Mouse (Mus musculus): ENCODE data around the gene Gm17622. TPM values are rescaled to one million over a fixed set of nuclear protein-coding genes. Genes with fewer than 3 reads are reported as not detected.
A peak's percentile ranks its signal among the peaks of the same experiment; 100 is the strongest.

Gm17622 gene
- polyA plus RNA-seq, 1 experiment = not detected

GRCm38 (mm10) chr13:96506313-96506712 lies 15.8 kb downstream of the Gm17622 start:
- Histone ChIP-seq H3K4me3 (ENCODE audit: insufficient read depth, low read length) (no peak overlapping the region), H3K27ac (ENCODE audit: insufficient read depth, low read length) (no peak overlapping the region), H3K4me1 (ENCODE audit: control insufficient read depth, insufficient read depth, low read length) (peaks cover 5% of the 10 kb centered on the region)
- no peak for TF ChIP-seq POLR2A (IDR thresholded peaks at IDR 0.05; ENCODE audit: low read depth, low read length)
- TF ChIP-seq CTCF (IDR thresholded peaks at IDR 0.05; ENCODE audit: borderline replicate concordance, insufficient read depth, low read length) = no peak

DNA sequence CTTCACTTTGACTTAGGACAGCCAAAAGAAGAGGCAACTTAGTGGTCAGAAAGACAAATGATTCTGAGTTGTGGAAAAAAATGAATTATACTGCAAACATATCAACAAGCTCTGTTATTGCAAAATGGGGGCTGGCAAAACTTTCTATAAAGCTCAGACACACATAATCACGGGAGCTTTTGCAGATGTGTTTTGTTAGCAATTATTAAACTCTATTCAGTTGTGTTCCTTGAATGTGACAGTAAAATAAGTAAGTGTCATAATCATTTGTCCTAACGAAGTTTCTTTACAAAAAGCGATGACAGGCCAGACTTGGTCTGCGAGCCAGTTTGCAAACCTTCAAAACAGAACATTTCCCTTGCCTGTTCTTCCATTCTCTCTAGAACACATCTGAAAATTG lies 17.0 kb downstream of the Gm17622 start:
- TF ChIP-seq POLR2A (IDR thresholded peaks at IDR 0.05; ENCODE audit: low read depth, low read length) (no peak), CTCF (IDR thresholded peaks at IDR 0.05; ENCODE audit: borderline replicate concordance, insufficient read depth, low read length) (no peak)
- Histone ChIP-seq H3K4me1 (ENCODE audit: control insufficient read depth, insufficient read depth, low read length) (peaks cover 5% of the 10 kb centered on the region), H3K4me3 (ENCODE audit: insufficient read depth, low read length) (no peak overlapping the region), H3K27ac (ENCODE audit: insufficient read depth, low read length) (no peak overlapping the region)

DNA sequence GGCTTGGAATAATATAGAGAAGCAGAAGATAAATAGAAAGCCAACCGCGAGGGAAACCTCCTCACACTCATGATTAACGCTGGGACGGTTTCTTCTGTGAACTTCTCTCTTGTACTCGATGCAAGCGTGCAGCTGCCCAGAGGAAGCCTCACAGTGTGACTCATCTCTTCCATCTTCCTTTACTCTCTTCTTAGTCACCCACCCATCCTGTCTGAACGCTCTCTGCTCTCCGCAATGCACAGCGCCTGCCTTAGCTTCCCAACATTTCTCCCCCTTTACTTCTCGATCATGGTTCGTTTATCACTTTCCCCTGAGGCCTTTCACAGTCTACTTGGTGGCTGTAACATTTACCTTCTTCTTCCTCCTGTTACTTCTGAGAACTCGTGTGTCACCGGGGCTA lies 20.1 kb downstream of the Gm17622 start:
- Histone ChIP-seq H3K27ac (ENCODE audit: insufficient read depth, low read length) (peak overlapping the region; percentile 77), H3K4me3 (ENCODE audit: insufficient read depth, low read length) (no peak overlapping the region), H3K4me1 (ENCODE audit: control insufficient read depth, insufficient read depth, low read length) (peaks cover 5% of the 10 kb centered on the region)
- no peak for TF ChIP-seq CTCF (IDR thresholded peaks at IDR 0.05; ENCODE audit: borderline replicate concordance, insufficient read depth, low read length)
- no peak for TF ChIP-seq POLR2A (IDR thresholded peaks at IDR 0.05; ENCODE audit: low read depth, low read length)

GRCm38 (mm10) chr13:96511262-96511661 lies 20.7 kb downstream of the Gm17622 start:
- TF ChIP-seq POLR2A (IDR thresholded peaks at IDR 0.05; ENCODE audit: low read depth, low read length) (no peak), CTCF (IDR thresholded peaks at IDR 0.05; ENCODE audit: borderline replicate concordance, insufficient read depth, low read length) (no peak)
- no peak overlapping the region for H3K4me3 ChIP-seq (ENCODE audit: insufficient read depth, low read length)
- peaks cover 5% of the 10 kb centered on the region for H3K4me1 ChIP-seq (ENCODE audit: control insufficient read depth, insufficient read depth, low read length)
- peak overlapping the region; percentile 77; the same call in 1 of the 2 replicates for H3K27ac ChIP-seq (ENCODE audit: insufficient read depth, low read length)

GRCm38 (mm10) chr13:96511893-96512292 lies 21.4 kb downstream of the Gm17622 start:
- Histone ChIP-seq H3K4me1 (ENCODE audit: control insufficient read depth, insufficient read depth, low read length) (peaks cover 5% of the 10 kb centered on the region), H3K4me3 (ENCODE audit: insufficient read depth, low read length) (no peak overlapping the region), H3K27ac (ENCODE audit: insufficient read depth, low read length) (peak overlapping the region; percentile 19; the same call in 1 of the 2 replicates)
- TF ChIP-seq POLR2A (IDR thresholded peaks at IDR 0.05; ENCODE audit: low read depth, low read length) = no peak
- no peak for TF ChIP-seq CTCF (IDR thresholded peaks at IDR 0.05; ENCODE audit: borderline replicate concordance, insufficient read depth, low read length)

DNA sequence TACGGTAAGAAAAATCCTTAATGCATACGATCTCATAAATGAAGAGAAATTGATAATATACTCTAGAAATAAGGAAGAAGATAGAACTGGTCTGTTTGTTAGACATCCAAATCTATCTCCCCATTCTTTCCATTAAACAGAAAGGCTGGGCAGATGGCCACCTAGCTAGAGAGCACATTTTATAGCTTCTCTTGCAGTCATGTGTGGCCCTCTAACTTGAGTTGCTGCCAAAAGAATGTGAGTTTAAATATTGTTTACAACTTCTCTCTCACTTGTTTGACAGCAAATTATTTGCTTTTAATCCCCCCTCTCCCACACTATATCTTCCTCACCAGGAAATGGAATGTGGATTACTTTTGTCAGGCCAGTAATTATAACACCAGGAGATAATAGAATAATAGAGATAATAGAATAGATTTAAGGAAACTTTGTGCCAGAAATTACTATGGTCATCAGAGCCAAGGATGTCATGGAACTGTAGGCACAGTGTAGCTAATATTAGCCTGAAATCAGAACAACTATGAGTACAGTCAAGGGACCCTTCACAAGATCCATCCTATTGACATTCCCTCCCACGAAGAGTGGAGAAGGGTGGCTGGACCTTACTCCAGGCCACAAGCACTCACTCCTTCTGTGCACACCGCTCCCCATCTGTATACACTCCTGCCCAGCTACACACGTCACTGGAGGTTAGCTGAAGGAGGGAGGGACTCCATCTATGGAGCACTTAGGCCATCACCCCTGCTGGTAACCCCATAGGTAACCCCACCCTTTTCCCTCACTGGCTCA lies 23.8 kb downstream of the Gm17622 start:
- no peak for TF ChIP-seq CTCF (IDR thresholded peaks at IDR 0.05; ENCODE audit: borderline replicate concordance, insufficient read depth, low read length)
- no peak for TF ChIP-seq POLR2A (IDR thresholded peaks at IDR 0.05; ENCODE audit: low read depth, low read length)
- Histone ChIP-seq H3K27ac (ENCODE audit: insufficient read depth, low read length) (no peak overlapping the region), H3K4me1 (ENCODE audit: control insufficient read depth, insufficient read depth, low read length) (peaks cover 5% of the 10 kb centered on the region), H3K4me3 (ENCODE audit: insufficient read depth, low read length) (no peak overlapping the region)

GRCm38 (mm10) chr13:96516249-96516648 lies 25.7 kb downstream of the Gm17622 start:
- no peaks in the 10 kb centered on the region; the same call in 1 of the 2 replicates for H3K4me1 ChIP-seq (ENCODE audit: control insufficient read depth, insufficient read depth, low read length)
- TF ChIP-seq POLR2A (IDR thresholded peaks at IDR 0.05; ENCODE audit: low read depth, low read length) (no peak), CTCF (IDR thresholded peaks at IDR 0.05; ENCODE audit: borderline replicate concordance, insufficient read depth, low read length) (no peak)
- H3K4me3 ChIP-seq (ENCODE audit: insufficient read depth, low read length) = no peak overlapping the region
- H3K27ac ChIP-seq (ENCODE audit: insufficient read depth, low read length) = no peak overlapping the region

DNA sequence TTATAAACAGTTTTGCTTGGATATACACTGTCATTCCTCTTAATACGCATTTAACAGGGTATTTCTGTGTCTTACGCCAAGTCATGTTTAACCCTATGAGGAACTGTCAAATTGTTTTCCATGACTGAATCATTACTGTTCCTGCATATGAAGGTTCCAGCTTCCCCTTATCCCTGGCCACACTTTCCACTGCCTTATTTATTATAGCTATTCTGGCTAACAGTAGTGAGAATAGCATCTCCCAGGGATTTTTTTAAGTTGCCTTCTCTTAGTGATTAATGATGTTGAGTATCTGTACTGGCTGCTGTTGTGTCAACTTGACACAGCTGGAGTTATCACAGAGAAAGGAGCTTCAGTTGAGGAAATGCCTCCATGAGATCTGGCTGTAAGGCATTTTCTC lies 26.8 kb downstream of the Gm17622 start:
- TF ChIP-seq POLR2A (IDR thresholded peaks at IDR 0.05; ENCODE audit: low read depth, low read length) (no peak), CTCF (IDR thresholded peaks at IDR 0.05; ENCODE audit: borderline replicate concordance, insufficient read depth, low read length) (no peak)
- Histone ChIP-seq H3K4me3 (ENCODE audit: insufficient read depth, low read length) (no peak overlapping the region), H3K4me1 (ENCODE audit: control insufficient read depth, insufficient read depth, low read length) (no peaks in the 10 kb centered on the region; the same call in 1 of the 2 replicates), H3K27ac (ENCODE audit: insufficient read depth, low read length) (no peak overlapping the region)

- TF ChIP-seq CTCF (IDR thresholded peaks at IDR 0.05; ENCODE audit: borderline replicate concordance, insufficient read depth, low read length) = no peak
- TF ChIP-seq POLR2A (IDR thresholded peaks at IDR 0.05; ENCODE audit: low read depth, low read length) = no peak
- no peak overlapping the region for H3K4me3 ChIP-seq (ENCODE audit: insufficient read depth, low read length)
- no peak overlapping the region for H3K27ac ChIP-seq (ENCODE audit: insufficient read depth, low read length)
- no peaks in the 10 kb centered on the region for H3K4me1 ChIP-seq (ENCODE audit: control insufficient read depth, insufficient read depth, low read length)
Measured at GRCm38 (mm10) chr13:96521294-96521693, 30.8 kb downstream of the Gm17622 start.

DNA sequence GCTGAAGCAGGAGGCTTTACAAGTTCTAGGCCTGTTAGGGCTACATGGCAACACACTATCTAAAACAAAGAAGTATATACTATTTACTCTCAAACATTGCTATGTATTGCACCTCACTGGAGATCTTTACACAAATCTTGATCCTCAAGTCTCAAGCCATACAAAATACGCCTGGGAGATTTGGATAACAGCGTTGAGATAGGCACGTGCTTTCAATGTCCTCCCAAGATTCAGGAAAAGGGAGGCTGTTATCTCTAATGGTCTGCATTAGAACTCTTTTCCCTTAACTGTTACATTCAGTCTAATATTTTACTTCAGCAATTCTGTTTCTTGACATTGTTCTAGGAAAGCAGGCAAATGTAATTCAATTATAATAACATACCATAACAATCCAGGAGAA lies 36.5 kb downstream of the Gm17622 start:
- Histone ChIP-seq H3K27ac (ENCODE audit: insufficient read depth, low read length) (no peak overlapping the region), H3K4me1 (ENCODE audit: control insufficient read depth, insufficient read depth, low read length) (peaks cover 2% of the 10 kb centered on the region; the same call in 1 of the 2 replicates), H3K4me3 (ENCODE audit: insufficient read depth, low read length) (no peak overlapping the region)
- TF ChIP-seq CTCF (IDR thresholded peaks at IDR 0.05; ENCODE audit: borderline replicate concordance, insufficient read depth, low read length) (no peak), POLR2A (IDR thresholded peaks at IDR 0.05; ENCODE audit: low read depth, low read length) (no peak)

Measured in embryonic fibroblast, embryonic 13.5 days (primary cell).